Mouse (Mus musculus) cortical plate, adult 2 months (tissue): ENCODE measurements around the gene Sugct. TPM values are rescaled to one million over a fixed set of nuclear protein-coding genes. Genes with fewer than 3 reads are reported as not detected.

Experiments
- H3K27ac ChIP-seq: fragments of 200-500 bp; 2 replicates; pipeline ENCODE4 v1.5.1; 2012; ENCODE audit warnings: low read length, control low read depth, inconsistent platforms; ENCODE audit not compliant: insufficient read depth
- H3K4me1 ChIP-seq: fragments of 200-500 bp; 2 replicates; pipeline ENCODE4 v1.6.1; 2011; ENCODE audit warnings: low read length; ENCODE audit not compliant: control insufficient read depth, insufficient read depth
- H3K4me3 ChIP-seq: fragments of 200-500 bp; 2 replicates; pipeline ENCODE4 v1.5.1; 2011; ENCODE audit warnings: mild to moderate bottlenecking, low read length, control low read depth; ENCODE audit not compliant: insufficient read depth
- CTCF ChIP-seq: fragments of 200-500 bp; IDR thresholded peaks from 2 replicates; pipeline ENCODE4 v1.5.1; 2011; ENCODE audit warnings: mild to moderate bottlenecking, control low read depth, low read length; ENCODE audit not compliant: insufficient read depth; ENCODE audit errors: extremely low read depth
- POLR2A ChIP-seq: fragments of 200-500 bp; IDR thresholded peaks from 2 replicates; pipeline ENCODE4 v1.6.1; 2011; ENCODE audit warnings: mild to moderate bottlenecking, low read length, control low read depth; ENCODE audit not compliant: insufficient read depth; ENCODE audit errors: extremely low read depth
- polyA plus RNA-seq: library from polyadenylated mRNA; depleted of rRNA; stranded (reverse); fragments of >200 nt; gene quantifications from 2 replicates; pipeline ENCODE4 v1.2.3, GENCODE M21; 2012

The Sugct gene
- polyA plus RNA-seq, 1 experiment, result 4.3 TPM

DNA sequence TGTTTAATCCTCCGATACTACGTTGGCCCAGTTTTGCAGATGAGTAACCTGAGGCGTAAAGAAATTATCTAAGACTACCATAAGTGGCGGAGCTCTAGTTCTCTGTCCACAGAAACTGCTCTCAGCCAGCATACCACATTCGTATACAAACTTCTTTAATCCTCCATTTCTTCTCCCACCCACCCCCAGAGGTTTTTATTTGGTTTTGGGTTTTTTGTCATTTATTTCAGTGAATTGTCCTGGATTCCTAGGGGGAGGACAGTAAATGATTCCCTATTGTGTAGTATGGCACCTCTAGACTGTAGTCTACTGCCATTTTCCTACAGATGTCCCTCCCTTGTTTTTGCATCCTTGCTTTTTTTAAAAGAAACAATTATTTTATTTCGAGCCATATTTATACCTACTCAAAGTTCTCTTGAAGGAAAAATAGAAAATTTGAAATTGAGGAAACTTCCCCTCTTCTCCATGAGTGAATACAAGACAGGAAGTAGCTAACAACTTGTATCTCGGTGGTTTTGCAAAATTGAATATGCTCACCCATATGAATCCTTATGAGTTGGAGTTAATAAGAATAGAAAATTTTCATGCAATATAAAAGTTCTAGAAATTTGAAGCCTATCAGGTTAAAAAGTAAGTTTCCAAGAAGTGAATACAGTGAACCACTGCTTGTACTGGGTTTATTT lies 686 bp upstream of the Sugct start:
- H3K4me1 ChIP-seq, result no peaks in the 10 kb centered on the region
- peak overlapping the region; percentile 96 for H3K4me3 ChIP-seq
- TF ChIP-seq CTCF, result no peak
- no peak for TF ChIP-seq POLR2A
- H3K27ac ChIP-seq, result no peak overlapping the region; the same call in 1 of the 2 replicates

GRCm38 (mm10) chr13:17694414-17694813 lies 939 bp downstream of the Sugct start:
- H3K4me3 ChIP-seq, result peak overlapping the region; percentile 96
- TF ChIP-seq CTCF (no peak), POLR2A (no peak)
- H3K4me1 ChIP-seq, result no peaks in the 10 kb centered on the region
- no peak overlapping the region; the same call in 1 of the 2 replicates for H3K27ac ChIP-seq

DNA sequence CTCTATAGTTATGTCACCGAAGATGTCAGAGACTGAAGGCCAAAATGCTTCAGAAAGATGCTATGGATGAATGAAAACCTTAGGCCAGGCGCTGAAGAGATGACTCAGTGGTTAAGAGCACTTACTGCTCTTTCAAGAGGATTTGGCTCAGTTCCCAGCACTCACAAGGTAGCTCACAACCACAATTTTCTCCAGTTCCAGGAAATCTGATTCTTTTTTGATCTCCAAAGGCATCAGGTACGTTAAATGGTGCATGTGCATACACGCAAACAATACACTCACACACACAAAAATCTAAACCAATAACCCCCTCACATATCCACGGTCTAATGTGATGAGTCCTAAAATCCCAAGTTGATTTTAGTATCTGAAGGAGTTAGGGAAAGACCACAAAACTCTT lies 1.5 kb downstream of the Sugct start:
- Histone ChIP-seq H3K27ac (no peak overlapping the region), H3K4me3 (peak overlapping the region; percentile 96; the same call in 1 of the 2 replicates)

DNA sequence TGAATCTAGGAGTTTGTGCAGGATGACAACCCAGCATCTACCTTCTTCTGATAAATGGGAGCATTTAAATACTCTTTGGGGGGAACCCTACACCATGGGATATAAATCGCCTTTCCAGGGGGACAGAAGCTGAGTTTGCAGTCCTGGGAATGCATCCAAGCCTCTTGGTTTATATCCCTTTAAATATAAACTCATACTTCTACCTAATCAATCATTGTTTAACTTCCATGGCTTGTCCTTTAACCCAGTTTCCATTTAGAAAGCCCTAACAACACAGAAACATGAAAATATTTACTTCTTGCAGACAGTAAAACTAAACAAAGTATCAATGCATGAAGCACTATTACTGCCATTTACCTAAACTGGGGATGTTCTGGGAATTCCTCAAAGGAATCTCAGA lies 3.9 kb downstream of the Sugct start:
- no peaks in the 10 kb centered on the region for H3K4me1 ChIP-seq
- H3K27ac ChIP-seq, result no peak overlapping the region
- no peak for TF ChIP-seq POLR2A
- TF ChIP-seq CTCF, result no peak
- H3K4me3 ChIP-seq, result no peak overlapping the region

More for the DNA sequence above, 1.5 kb downstream of the Sugct start:
- H3K4me1 ChIP-seq, result no peaks in the 10 kb centered on the region
- TF ChIP-seq POLR2A (no peak), CTCF (no peak)

DNA sequence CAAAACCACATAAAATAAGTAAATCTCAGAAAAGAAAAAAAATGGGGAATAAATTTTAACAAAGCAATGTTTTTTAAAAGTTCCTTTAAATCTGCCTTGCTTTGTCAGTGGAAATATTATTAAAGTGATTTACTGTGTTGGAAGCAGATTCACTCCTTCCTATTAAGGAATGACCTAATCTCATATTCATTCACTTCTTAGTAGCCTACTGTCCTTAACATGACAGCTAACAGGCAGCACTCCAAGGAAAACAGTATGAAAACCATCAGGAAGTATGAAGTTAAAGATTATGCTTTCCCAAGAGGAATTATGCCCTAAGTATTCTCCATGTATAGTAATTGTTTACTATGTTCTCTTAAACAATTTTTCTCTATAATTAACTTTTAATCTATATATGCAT lies 4.7 kb downstream of the Sugct start:
- Histone ChIP-seq H3K4me1 (no peaks in the 10 kb centered on the region), H3K27ac (no peak overlapping the region), H3K4me3 (no peak overlapping the region)
- TF ChIP-seq CTCF (no peak), POLR2A (no peak)

GRCm38 (mm10) chr13:17689461-17689860 lies 5.9 kb downstream of the Sugct start:
- Histone ChIP-seq H3K4me3 (no peak overlapping the region), H3K27ac (no peak overlapping the region), H3K4me1 (no peaks in the 10 kb centered on the region)
- TF ChIP-seq CTCF (no peak), POLR2A (no peak)

DNA sequence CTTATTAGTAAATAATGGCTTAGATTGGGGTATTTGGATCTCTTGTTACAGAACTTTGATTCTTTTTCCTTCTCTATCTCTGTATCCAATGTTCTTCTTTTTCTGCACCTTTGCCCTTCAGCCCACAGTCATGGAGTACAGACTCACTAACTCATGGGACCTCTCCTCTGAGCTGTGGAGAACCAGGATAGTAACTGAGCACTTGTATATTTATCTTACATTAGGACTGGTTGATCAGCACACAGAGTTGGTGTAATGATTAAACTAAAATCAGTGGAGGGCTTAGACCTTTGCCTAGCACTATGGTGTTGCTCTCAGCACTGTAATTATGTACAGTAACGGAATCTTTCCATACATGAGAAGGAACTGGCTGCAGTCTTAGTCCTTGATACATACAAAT lies 24.2 kb downstream of the Sugct start:
- H3K4me3 ChIP-seq, result no peak overlapping the region
- TF ChIP-seq POLR2A (no peak), CTCF (no peak)
- H3K27ac ChIP-seq, result no peak overlapping the region
- H3K4me1 ChIP-seq, result no peaks in the 10 kb centered on the region

- Histone ChIP-seq H3K4me3 (no peak overlapping the region), H3K4me1 (no peaks in the 10 kb centered on the region), H3K27ac (no peak overlapping the region)
- TF ChIP-seq CTCF (no peak), POLR2A (no peak)
Observed at GRCm38 (mm10) chr13:17667380-17667779, 28.0 kb downstream of the Sugct start.

- TF ChIP-seq POLR2A (no peak), CTCF (no peak)
- H3K27ac ChIP-seq, result no peak overlapping the region
- H3K4me1 ChIP-seq, result no peaks in the 10 kb centered on the region
- H3K4me3 ChIP-seq, result no peak overlapping the region
Observed at GRCm38 (mm10) chr13:17642294-17642693, 53.1 kb downstream of the Sugct start.

DNA sequence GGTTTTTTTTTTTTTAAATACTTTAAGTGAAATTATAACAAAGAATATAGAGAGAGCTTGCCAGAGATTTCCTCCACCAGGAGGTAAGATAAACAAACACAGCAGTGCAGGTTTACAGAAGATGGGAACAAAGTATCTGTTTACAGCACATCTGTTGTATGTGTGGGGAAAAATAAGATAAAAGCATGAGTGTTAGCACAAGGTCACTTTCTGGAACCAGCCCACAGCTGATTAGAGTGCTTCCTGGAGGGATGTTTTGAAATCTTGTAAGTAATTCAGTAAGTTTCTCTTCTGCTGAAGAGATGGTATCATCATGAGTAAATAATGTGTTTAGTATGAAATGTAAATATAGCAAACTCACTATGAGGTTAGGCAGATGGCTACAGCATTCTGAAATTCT lies 57.3 kb downstream of the Sugct start:
- Histone ChIP-seq H3K4me1 (no peaks in the 10 kb centered on the region), H3K27ac (no peak overlapping the region), H3K4me3 (no peak overlapping the region)
- no peak for TF ChIP-seq CTCF
- no peak for TF ChIP-seq POLR2A

DNA sequence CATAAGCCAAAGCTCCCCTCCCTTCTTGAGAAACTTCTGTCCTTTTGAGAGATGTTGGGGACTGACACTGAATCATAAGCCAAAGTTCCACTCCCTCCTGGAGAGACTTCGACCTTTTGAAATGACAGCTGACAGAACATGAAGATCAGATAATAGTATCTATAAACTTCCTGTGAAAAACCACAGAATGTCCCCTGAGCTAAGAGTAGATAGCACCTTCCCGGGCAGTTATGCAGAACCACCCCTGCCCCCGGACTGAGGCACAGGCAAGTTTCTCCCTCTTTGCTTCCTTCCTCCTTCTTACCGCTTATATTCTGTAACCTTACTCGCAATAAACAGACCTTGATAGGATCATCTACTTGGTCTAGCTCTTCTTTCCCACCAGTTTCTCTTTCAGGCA lies 68.2 kb downstream of the Sugct start:
- Histone ChIP-seq H3K4me3 (no peak overlapping the region), H3K4me1 (no peaks in the 10 kb centered on the region), H3K27ac (no peak overlapping the region)
- no peak for TF ChIP-seq CTCF
- TF ChIP-seq POLR2A, result no peak

DNA sequence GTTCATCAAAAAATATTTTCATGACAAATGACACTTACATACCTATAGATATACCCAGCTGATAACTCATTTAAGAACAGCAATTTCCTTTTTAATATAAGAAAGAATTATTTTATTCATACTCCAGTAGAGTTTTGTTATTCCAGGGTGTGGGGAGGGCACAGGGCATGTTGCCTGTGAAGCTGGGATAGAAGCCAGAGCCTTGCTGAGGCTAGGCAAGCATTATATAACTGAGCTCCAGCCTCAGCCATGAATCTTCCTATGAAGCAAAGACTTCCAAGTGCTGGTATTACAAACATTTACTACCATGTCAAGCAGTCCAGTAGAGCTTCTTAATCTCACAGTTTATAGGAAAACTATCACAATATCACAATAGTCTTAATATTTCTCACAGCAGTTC lies 70.4 kb downstream of the Sugct start:
- Histone ChIP-seq H3K4me3 (no peak overlapping the region), H3K4me1 (no peaks in the 10 kb centered on the region), H3K27ac (no peak overlapping the region)
- TF ChIP-seq POLR2A (no peak), CTCF (no peak)
